Mouse (Mus musculus): ENCODE data around the gene Rrp9.

DNA sequence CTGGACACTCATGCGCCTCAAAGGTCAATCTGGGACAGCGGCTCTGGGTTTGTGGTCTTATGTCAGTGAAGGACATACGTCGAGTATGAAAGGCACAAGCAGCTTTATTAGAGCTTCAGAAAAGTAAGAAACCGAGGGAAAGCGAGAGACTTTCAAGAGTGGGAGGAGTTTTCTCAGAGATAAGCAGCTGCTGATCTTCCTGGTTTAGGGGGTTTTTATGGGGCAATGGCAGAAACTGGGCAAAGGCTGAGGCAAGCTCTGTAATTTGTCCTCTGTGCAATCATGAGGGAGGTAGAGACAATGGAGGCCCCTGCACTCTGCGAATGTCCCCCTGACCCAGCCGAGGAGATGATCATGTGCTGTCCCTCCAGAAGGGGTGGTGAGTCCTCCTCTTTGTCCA is 44.1 kb downstream of the Rrp9 start:
- TF ChIP-seq CTCF (IDR thresholded peaks at IDR 0.05; ENCODE audit: control insufficient read depth, insufficient read depth, insufficient read length) (no peak), MYOG (IDR thresholded peaks at IDR 0.05; ENCODE audit: control insufficient read depth, extremely low read depth, insufficient read length) (no peak), FOSL1 (IDR thresholded peaks at IDR 0.05; ENCODE audit: insufficient read depth, low read length, poor library complexity, severe bottlenecking) (no peak), MAX (IDR thresholded peaks at IDR 0.05) (no peak), CEBPB (IDR thresholded peaks at IDR 0.05; ENCODE audit: low read depth) (no peak)

Data from C2C12 (cell line).